Mouse (Mus musculus) adrenal gland (tissue): ENCODE measurements around the gene Cd5l.
"Not testable (repeated sequence)": the region's sequence is repeated elsewhere in the genome, so short reads cannot be mapped to it uniquely, and the experiment has no call there.

ENCODE experiments used
- intact Hi-C: fragments of 180-260 bp; cut with DNase I; formaldehyde crosslinking; loops from one replicate; pipeline ENCODE4 v1.15.1; 2025
- long read RNA-seq, 2 experiments: library from polyadenylated mRNA; unstranded; transcript quantifications; one replicate each; pipeline ENCODE4 v2.0.0; 2020; ENCODE audit warnings: borderline replicate concordance in 1 of 2; ENCODE audit not compliant: insufficient replicate concordance in 1 of 2

Cd5l gene
- long read RNA-seq, experiment 1, result 0 reads
- long read RNA-seq, experiment 2, partial matches to known transcripts, result 0 of 3 reads
- long read RNA-seq, experiment 2, other reads (novel, unspliced or antisense), result 0 of 3 reads

- intact Hi-C loops, result no loop called here
These were observed at the start of gene Cd5l for GRCm38 (mm10) chr3:87357581-87357980. Gene Cd5l, plus strand, starts transcription at chr3:87357881.

GRCm38 (mm10) chr3:87309922-87310321, 47.8 kb upstream of the Cd5l start:
- intact Hi-C loops, result loop anchor here (5.0 kb wide), 1 partner anchor 68 kb away; no protein-coding TSS in a partner anchor

GRCm38 (mm10) chr3:87322557-87322956, 35.1 kb upstream of the Cd5l start:
- intact Hi-C loops, result loop anchor here (10.0 kb wide), 2 partner anchors 82 to 242 kb away; no protein-coding TSS in a partner anchor

- intact Hi-C loops, result loop anchor here (1.0 to 10.0 kb wide), 3 partner anchors 81 to 241 kb away; no protein-coding TSS in a partner anchor
These were observed 33.9 kb upstream of the Cd5l start for GRCm38 (mm10) chr3:87323778-87324177.

GRCm38 (mm10) chr3:87337899-87338298, 19.8 kb upstream of the Cd5l start:
- intact Hi-C loops, result no loop called here

- intact Hi-C loops, result not testable (repeated sequence)
These were observed 6.7 kb upstream of the Cd5l start for GRCm38 (mm10) chr3:87350992-87351391.

GRCm38 (mm10) chr3:87359215-87359614, 1.5 kb downstream of the Cd5l start:
- intact Hi-C loops, result no loop called here

GRCm38 (mm10) chr3:87360466-87360865, 2.8 kb downstream of the Cd5l start:
- intact Hi-C loops, result no loop called here

GRCm38 (mm10) chr3:87365691-87366090, 8.0 kb downstream of the Cd5l start:
- intact Hi-C loops, result no loop called here

GRCm38 (mm10) chr3:87367511-87367910, 9.8 kb downstream of the Cd5l start:
- intact Hi-C loops, result no loop called here

- intact Hi-C loops, result no loop called here
These were observed 11.5 kb downstream of the Cd5l start for GRCm38 (mm10) chr3:87369181-87369580.

GRCm38 (mm10) chr3:87376195-87377165, 18.8 kb downstream of the Cd5l start, which contains the start of gene Fcrl1:
Gene Fcrl1, plus strand, starts transcription at chr3:87376387.
- intact Hi-C loops, result no loop called here

- intact Hi-C loops, result no loop called here
These were observed 19.5 kb downstream of the Cd5l start for GRCm38 (mm10) chr3:87377228-87377627.

GRCm38 (mm10) chr3:87377719-87378118, 20.0 kb downstream of the Cd5l start:
- intact Hi-C loops, result no loop called here

- intact Hi-C loops, result not testable (repeated sequence)
These were observed 22.1 kb downstream of the Cd5l start for GRCm38 (mm10) chr3:87379641-87380315.

GRCm38 (mm10) chr3:87381806-87382712, 24.4 kb downstream of the Cd5l start:
- intact Hi-C loops, result no loop called here

GRCm38 (mm10) chr3:87383308-87383707, 25.6 kb downstream of the Cd5l start:
- intact Hi-C loops, result no loop called here

GRCm38 (mm10) chr3:87385105-87385504, 27.4 kb downstream of the Cd5l start:
- intact Hi-C loops, result no loop called here

GRCm38 (mm10) chr3:87390935-87391334, 33.3 kb downstream of the Cd5l start:
- intact Hi-C loops, result no loop called here

- intact Hi-C loops, result no loop called here
These were observed 41.1 kb downstream of the Cd5l start for GRCm38 (mm10) chr3:87398809-87399208.

GRCm38 (mm10) chr3:87399906-87400305, 42.2 kb downstream of the Cd5l start:
- intact Hi-C loops, result loop anchor here (10.0 kb wide), 1 partner anchor 75 kb away; no protein-coding TSS in a partner anchor
